Mouse (Mus musculus) heart, adult 2 months (tissue): ENCODE data around the gene Fgfr2. TPM values are rescaled to one million over a fixed set of nuclear protein-coding genes. Genes with fewer than 3 reads are reported as not detected.

Experiments used
- DNase-seq, 2 experiments: peaks; one replicate each; pipeline ENCODE4 v3.0.0; 2021
- H3K27ac ChIP-seq: fragments of 200-600 bp; 2 replicates; pipeline ENCODE4 v1.8.1; 2022
- H3K27me3 ChIP-seq: fragments of 200-500 bp; 2 replicates; pipeline ENCODE4 v1.6.1; 2012; ENCODE audit warnings: mild to moderate bottlenecking, low read length, inconsistent platforms, mixed read lengths; ENCODE audit not compliant: control insufficient read depth, insufficient read depth
- H3K36me3 ChIP-seq: fragments of 200-500 bp; 2 replicates; pipeline ENCODE4 v1.6.1; 2012; ENCODE audit warnings: low read length, inconsistent platforms; ENCODE audit not compliant: control insufficient read depth, insufficient read depth
- H3K4me1 ChIP-seq: fragments of 200-500 bp; 2 replicates; pipeline ENCODE4 v1.6.1; 2011; ENCODE audit warnings: low read length; ENCODE audit not compliant: control insufficient read depth, insufficient read depth
- H3K4me3 ChIP-seq: fragments of 200-600 bp; 2 replicates; pipeline ENCODE4 v1.8.1; 2022
- H3K79me2 ChIP-seq: fragments of 200-500 bp; replicated peaks from 2 replicates; pipeline ENCODE4 v1.6.1; 2012; ENCODE audit warnings: mild to moderate bottlenecking, inconsistent platforms, low read length, moderate library complexity, mixed read lengths; ENCODE audit not compliant: control insufficient read depth, insufficient read depth
- H3K9ac ChIP-seq: fragments of 200-500 bp; 2 replicates; pipeline ENCODE4 v1.6.1; 2012; ENCODE audit warnings: low read depth, mild to moderate bottlenecking, control low read depth, inconsistent platforms, low read length, mixed read lengths
- CTCF ChIP-seq: fragments of 200-600 bp; IDR thresholded peaks from 2 replicates; pipeline ENCODE4 v1.8.1; 2022; ENCODE audit warnings: antibody characterized with exemption, mild to moderate bottlenecking, moderate library complexity
- EP300 ChIP-seq: fragments of 200-500 bp; IDR thresholded peaks from 2 replicates; pipeline ENCODE4 v1.6.1; 2011; ENCODE audit warnings: low read depth, low read length, control low read depth; ENCODE audit not compliant: insufficient read depth
- POLR2A ChIP-seq: fragments of 200-500 bp; IDR thresholded peaks from 2 replicates; pipeline ENCODE4 v1.6.1; 2011; ENCODE audit warnings: mild to moderate bottlenecking, low read depth, low read length, control low read depth; ENCODE audit not compliant: insufficient read depth
- WGBS: fragments of 180-500 bp; shearing (Covaris S2); methylation state at CpG from one replicate; pipeline ENCODE4 v1.1.7; 2018; 5-methylcytosine and 5-hydroxymethylcytosine counted together
- intact Hi-C: fragments of 180-260 bp; cut with DNase I; formaldehyde crosslinking; loops from one replicate; pipeline ENCODE4 v1.15.1; 2025
- polyA plus RNA-seq: library from polyadenylated mRNA; depleted of rRNA; stranded (reverse); fragments of >200 nt; gene quantifications from 2 replicates; pipeline ENCODE4 v1.2.3, GENCODE M21; 2012
- total RNA-seq, 2 experiments: library from RNA; stranded (reverse); gene quantifications; 2 replicates each; pipeline ENCODE4 v1.2.3; 2021

The Fgfr2 gene
- total and polyA plus RNA-seq, 3 experiments = 1.1 to 2.0 (median 1.3) TPM

- WGBS = 52% methylated on average over 6 of the region's 6 CpGs
- no peak for TF ChIP-seq EP300
- TF ChIP-seq POLR2A = no peak
- TF ChIP-seq CTCF = no peak
Observed at GRCm38 (mm10) chr7:132088606-132089005, 1034.5 kb downstream of the Fgfr2 start.

GRCm38 (mm10) chr7:132088181-132088580, 1035.0 kb downstream of the Fgfr2 start:
- 53% methylated on average over 4 of the region's 4 CpGs for WGBS
- intact Hi-C loops = no loop called here
- Histone ChIP-seq H3K27ac (0 out of 2 replicates have a peak overlapping the region, but pooled peaks have one; percentile 5), H3K4me3 (no peak overlapping the region), H3K79me2 (no peaks in the 10 kb centered on the region), H3K9ac (no peak overlapping the region), H3K36me3 (no peaks in the 10 kb centered on the region), H3K4me1 (peaks cover 3% of the 10 kb centered on the region), H3K27me3 (no peaks in the 10 kb centered on the region)
- peak in 1 of 2 experiments; percentile 14 for DNase-seq
- TF ChIP-seq EP300 (no peak), CTCF (no peak), POLR2A (no peak)

More at GRCm38 (mm10) chr7:132088606-132089005, 1034.5 kb downstream of the Fgfr2 start:
- no peaks in the 10 kb centered on the region for H3K27me3 ChIP-seq
- H3K9ac ChIP-seq = no peak overlapping the region
- H3K27ac ChIP-seq = no peak overlapping the region
- no peaks in the 10 kb centered on the region for H3K36me3 ChIP-seq
- intact Hi-C loops = no loop called here
- no peaks in the 10 kb centered on the region for H3K79me2 ChIP-seq
- H3K4me3 ChIP-seq = no peak overlapping the region
- DNase-seq = peak in 1 of 2 experiments; percentile 15
- H3K4me1 ChIP-seq = peaks cover 3% of the 10 kb centered on the region

GRCm38 (mm10) chr7:132075825-132076224, 1047.3 kb downstream of the Fgfr2 start:
- WGBS = 74% methylated on average over 1 of the region's 1 CpGs
- DNase-seq = no peak
- no peaks in the 10 kb centered on the region for H3K36me3 ChIP-seq
- H3K79me2 ChIP-seq = no peaks in the 10 kb centered on the region
- TF ChIP-seq POLR2A (no peak), CTCF (no peak), EP300 (no peak)
- H3K9ac ChIP-seq = no peak overlapping the region
- peaks cover 2% of the 10 kb centered on the region; the same call in 1 of the 2 replicates for H3K27me3 ChIP-seq
- intact Hi-C loops = no loop called here
- no peak overlapping the region for H3K4me3 ChIP-seq
- H3K27ac ChIP-seq = no peak overlapping the region
- no peaks in the 10 kb centered on the region for H3K4me1 ChIP-seq

- no peak overlapping the region for H3K27ac ChIP-seq
- H3K4me1 ChIP-seq = no peaks in the 10 kb centered on the region
- H3K36me3 ChIP-seq = no peaks in the 10 kb centered on the region
- 64% methylated on average over 3 of the region's 3 CpGs for WGBS
- intact Hi-C loops = no loop called here
- H3K27me3 ChIP-seq = peaks cover 2% of the 10 kb centered on the region; the same call in 1 of the 2 replicates
- DNase-seq = no peak
- TF ChIP-seq POLR2A = no peak
- no peak for TF ChIP-seq CTCF
- no peak for TF ChIP-seq EP300
- no peak overlapping the region for H3K9ac ChIP-seq
- H3K79me2 ChIP-seq = no peaks in the 10 kb centered on the region
- H3K4me3 ChIP-seq = no peak overlapping the region
Observed at GRCm38 (mm10) chr7:132074503-132074902, 1048.6 kb downstream of the Fgfr2 start.

GRCm38 (mm10) chr7:132070877-132071625, 1052.1 kb downstream of the Fgfr2 start:
- Histone ChIP-seq H3K4me3 (no peak overlapping the region), H3K27me3 (no peaks in the 10 kb centered on the region), H3K4me1 (no peaks in the 10 kb centered on the region; the same call in 1 of the 2 replicates), H3K79me2 (no peaks in the 10 kb centered on the region), H3K36me3 (no peaks in the 10 kb centered on the region), H3K9ac (no peak overlapping the region), H3K27ac (no peak overlapping the region)
- 68% methylated on average over 6 of the region's 6 CpGs for WGBS
- peak in 1 of 2 experiments; percentile 29 for DNase-seq
- TF ChIP-seq CTCF = no peak
- no peak for TF ChIP-seq EP300
- TF ChIP-seq POLR2A = no peak
- intact Hi-C loops = no loop called here

GRCm38 (mm10) chr7:132067951-132068350, 1055.2 kb downstream of the Fgfr2 start:
- H3K27me3 ChIP-seq = no peaks in the 10 kb centered on the region
- H3K79me2 ChIP-seq = no peaks in the 10 kb centered on the region
- 41% methylated on average over 5 of the region's 5 CpGs for WGBS
- intact Hi-C loops = no loop called here
- H3K4me3 ChIP-seq = no peak overlapping the region
- no peaks in the 10 kb centered on the region; the same call in 1 of the 2 replicates for H3K4me1 ChIP-seq
- H3K36me3 ChIP-seq = no peaks in the 10 kb centered on the region
- no peak for TF ChIP-seq CTCF
- TF ChIP-seq POLR2A = no peak
- no peak for TF ChIP-seq EP300
- peak in 1 of 2 experiments; percentile 8 for DNase-seq
- H3K27ac ChIP-seq = no peak overlapping the region
- no peak overlapping the region for H3K9ac ChIP-seq
